ENCODE assay signal across 23 mouse cellular contexts in the genomic region with DNA sequence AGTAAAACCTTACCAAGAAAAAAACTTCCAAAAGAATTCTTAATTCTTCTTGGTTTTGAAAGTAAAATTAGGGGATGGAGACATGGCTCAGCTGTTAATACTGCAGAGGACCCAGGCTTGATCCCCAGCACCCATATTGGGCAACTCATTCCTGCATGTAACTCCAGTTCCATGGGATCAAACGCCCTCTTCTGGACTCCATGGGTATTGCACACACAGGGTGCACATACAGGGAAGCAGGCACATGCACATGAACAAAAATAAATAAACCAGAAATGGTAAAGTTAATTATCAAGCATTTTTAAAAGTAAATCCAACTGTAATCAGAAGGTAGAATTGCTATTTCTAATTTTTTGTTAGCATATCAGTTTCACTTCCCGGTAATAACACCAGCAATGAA. TPM values are rescaled to one million over a fixed set of nuclear protein-coding genes. Genes with fewer than 3 reads are reported as not detected.
DNase-seq lines count a peak whose midpoint lies in the region; ATAC-seq and TF ChIP-seq lines count a peak whose summit lies in the region.
"Had no signal": no experiment of that assay in that cellular context is flagged by ENCODE, and none has a peak within 500 bp of the region (broad histone marks: within the 10 kb centered on the region; RNA-seq: fewer than 3 reads in every experiment).

No protein-coding gene starts in this region.

- H3K4me1 ChIP-seq in heart, adult 2 months (ENCODE audit: control insufficient read depth, insufficient read depth, low read length): no peaks in the 10 kb centered on the region
- no peaks in the 10 kb centered on the region for H3K4me1 ChIP-seq in heart, embryonic 10.5 days
- H3K4me1 ChIP-seq in liver, postnatal 0 days (ENCODE audit: insufficient read depth): no peaks in the 10 kb centered on the region
- H3K4me1 ChIP-seq in forebrain, embryonic 10.5 days: no peaks in the 10 kb centered on the region
- H3K4me1 ChIP-seq: heart, embryonic 13.5 days; lung, embryonic 15.5 days; midbrain, embryonic 13.5 days; stomach, embryonic 15.5 days had no signal

- H3K4me2 ChIP-seq in liver, postnatal 0 days (ENCODE audit: low read depth, low read length): no peak overlapping the region
- H3K4me2 ChIP-seq: heart, embryonic 13.5 days; hindbrain, embryonic 14.5 days; lung, embryonic 15.5 days; midbrain, embryonic 13.5 days; stomach, embryonic 15.5 days had no signal

- peak; percentile 32 for TF ChIP-seq CTCF in heart, adult 2 months (IDR thresholded peaks at IDR 0.05)
- TF ChIP-seq CTCF in liver, postnatal 0 days (IDR thresholded peaks at IDR 0.05; ENCODE audit: low read depth): peak; percentile 38

- no peak for TF ChIP-seq POLR2A in heart, adult 2 months (IDR thresholded peaks at IDR 0.05; ENCODE audit: insufficient read depth, low read depth, low read length)

- no peak for ATAC-seq in liver, postnatal 0 days
- ATAC-seq: midbrain, embryonic 13.5 days had no signal

- no peak overlapping the region for H3K4me3 ChIP-seq in heart, adult 2 months
- no peak overlapping the region for H3K4me3 ChIP-seq in heart, embryonic 10.5 days
- H3K4me3 ChIP-seq in liver, postnatal 0 days (ENCODE audit: low read depth, low read length): no peak overlapping the region
- no peak overlapping the region for H3K4me3 ChIP-seq in forebrain, embryonic 10.5 days
- H3K4me3 ChIP-seq: gastrocnemius, adult 2 months; heart, embryonic 13.5 days; lung, embryonic 15.5 days; midbrain, embryonic 13.5 days; stomach, embryonic 15.5 days had no signal

- H3K27me3 ChIP-seq in heart, adult 2 months (ENCODE audit: control insufficient read depth, insufficient read depth, low read length): no peaks in the 10 kb centered on the region
- H3K27me3 ChIP-seq in heart, embryonic 10.5 days (ENCODE audit: insufficient read depth, poor library complexity, severe bottlenecking): no peaks in the 10 kb centered on the region
- no peaks in the 10 kb centered on the region for H3K27me3 ChIP-seq in liver, postnatal 0 days (ENCODE audit: insufficient read depth, low read length)
- H3K27me3 ChIP-seq in forebrain, embryonic 10.5 days (ENCODE audit: poor library complexity, severe bottlenecking): no peaks in the 10 kb centered on the region
- H3K27me3 ChIP-seq: heart, embryonic 13.5 days; lung, embryonic 15.5 days; midbrain, embryonic 13.5 days; stomach, embryonic 15.5 days had no signal

- no peaks in the 10 kb centered on the region for H3K36me3 ChIP-seq in heart, adult 2 months (ENCODE audit: control insufficient read depth, insufficient read depth, low read length)
- H3K36me3 ChIP-seq in heart, embryonic 10.5 days: no peaks in the 10 kb centered on the region
- no peaks in the 10 kb centered on the region for H3K36me3 ChIP-seq in liver, postnatal 0 days (replicated peaks; ENCODE audit: insufficient read depth, low read length)
- H3K36me3 ChIP-seq in forebrain, embryonic 10.5 days (replicated peaks): no peaks in the 10 kb centered on the region
- H3K36me3 ChIP-seq: G1E; heart, embryonic 13.5 days; lung, embryonic 15.5 days; midbrain, embryonic 13.5 days; stomach, embryonic 15.5 days had no signal

- WGBS in heart, adult 2 months: 64% methylated on average over 2 of the region's 2 CpGs
- 54% methylated on average over 2 of the region's 2 CpGs for WGBS in heart, embryonic 10.5 days
- WGBS in liver, postnatal 0 days (ENCODE audit: insufficient replicate concordance): 56% methylated on average over 2 of the region's 2 CpGs
- 62% methylated on average over 2 of the region's 2 CpGs for WGBS in forebrain, embryonic 10.5 days

- no peaks in the 10 kb centered on the region for H3K79me2 ChIP-seq in heart, adult 2 months (replicated peaks; ENCODE audit: control insufficient read depth, insufficient read depth, low read length)

- no peaks in the 10 kb centered on the region for H3K9me3 ChIP-seq in heart, embryonic 10.5 days
- H3K9me3 ChIP-seq in liver, postnatal 0 days (ENCODE audit: low read length): no peaks in the 10 kb centered on the region; the same call in 1 of the 2 replicates
- peaks cover 4% of the 10 kb centered on the region; the same call in 1 of the 2 replicates for H3K9me3 ChIP-seq in forebrain, embryonic 10.5 days
- H3K9me3 ChIP-seq: lung, embryonic 15.5 days; midbrain, embryonic 13.5 days; stomach, embryonic 15.5 days had no signal

- no peak overlapping the region for H3K27ac ChIP-seq in heart, adult 2 months
- H3K27ac ChIP-seq in heart, embryonic 10.5 days: no peak overlapping the region
- H3K27ac ChIP-seq in liver, postnatal 0 days (ENCODE audit: low read depth): no peak overlapping the region
- no peak overlapping the region for H3K27ac ChIP-seq in forebrain, embryonic 10.5 days
- H3K27ac ChIP-seq: gastrocnemius, adult 2 months; heart, embryonic 13.5 days; hindbrain, embryonic 14.5 days; lung, embryonic 15.5 days; midbrain, embryonic 13.5 days; stomach, embryonic 15.5 days had no signal

- TF ChIP-seq EP300 in heart, adult 2 months (IDR thresholded peaks at IDR 0.05; ENCODE audit: insufficient read depth, low read depth, low read length): no peak
- TF ChIP-seq EP300 in liver, postnatal 0 days (IDR thresholded peaks at IDR 0.05; ENCODE audit: low read depth): no peak

- no peak for DNase-seq in heart, adult 2 months
- no peak for DNase-seq in heart, embryonic 10.5 days (ENCODE audit: low spot score)
- DNase-seq in liver, postnatal 0 days: no peak
- no peak for DNase-seq in liver
- peak; percentile 35 for DNase-seq in ES-CJ7 (ENCODE audit: low read depth, low spot score)
- DNase-seq in ZHBTc4 (ENCODE audit: low read depth, low spot score): peak; percentile 52
- DNase-seq in thymus, postnatal 25 days: no peak
- DNase-seq in forebrain, embryonic 10.5 days (ENCODE audit: extremely low spot score, low spot score): no peak
- DNase-seq: adrenal gland, adult 8-10 months; cerebellum, adult 8-10 months; gastrocnemius, adult 2 months; heart, postnatal 36 days; kidney, adult 11 months; kidney, postnatal 10 days; left cerebral cortex, postnatal 4 days; right cerebral cortex, postnatal 14 days had no signal

- no peak overlapping the region for H3K9ac ChIP-seq in heart, adult 2 months (ENCODE audit: low read depth, low read length)
- H3K9ac ChIP-seq in liver, postnatal 0 days (replicated peaks): no peak overlapping the region
- H3K9ac ChIP-seq: heart, embryonic 13.5 days; hindbrain, embryonic 14.5 days; lung, embryonic 15.5 days; midbrain, embryonic 13.5 days; stomach, embryonic 15.5 days had no signal

- intact Hi-C loops in heart, adult 2 months (cut with DNase I): no loop called here

RNA-seq across cellular contexts. Expression of gene Sfr1, which starts 15.3 kb away (rescaled TPM):
- 10 to 100 TPM; 62.8 to 67.7 TPM for total RNA-seq in heart, adult 2 months (2021)
- 56.1 and 83.0 TPM in 2 replicates for polyA plus RNA-seq in heart, adult 2 months (2012; rRNA removed)
- 238 and 281 TPM in 2 replicates for polyA plus RNA-seq in heart, embryonic 10.5 days (2016; fragmentation: Nextera tagmentation; extraction: Ambion mirVana)
- 69.3 and 69.6 TPM in 2 replicates for polyA plus RNA-seq in liver, postnatal 0 days (2015; fragmentation: Nextera tagmentation; extraction: Ambion mirVana)
- polyA plus RNA-seq in forebrain, embryonic 10.5 days (2016; fragmentation: Nextera tagmentation; extraction: Ambion mirVana): 290 and 317 TPM in 2 replicates

RNA-seq across cellular contexts. Expression of gene Col17a1, which starts 24.2 kb away (rescaled TPM):
- under 1 TPM in 1 of 2 experiments, not detected in 1; 0.18 TPM for total RNA-seq in heart, adult 2 months (2021)
- 0.03 and 0.37 TPM in 2 replicates for polyA plus RNA-seq in heart, adult 2 months (2012; rRNA removed)
- polyA plus RNA-seq in heart, embryonic 10.5 days (2016; fragmentation: Nextera tagmentation; extraction: Ambion mirVana): 0.43 and 0.63 TPM in 2 replicates
- polyA plus RNA-seq in liver, postnatal 0 days (2015; fragmentation: Nextera tagmentation; extraction: Ambion mirVana): 0.11 and 0.14 TPM in 2 replicates
- polyA plus RNA-seq in forebrain, embryonic 10.5 days (2016; fragmentation: Nextera tagmentation; extraction: Ambion mirVana): 0.21 and 0.22 TPM in 2 replicates
- total RNA-seq: adrenal gland, adult 8-10 months; gastrocnemius, adult 2 months; heart, postnatal 36 days; megakaryocyte progenitor cell, adult 5-6 weeks had no signal
- polyA plus RNA-seq: G1E had no signal

Comparison
In these comparisons a context has a peak if more than half of its experiments do, and no peak if none do; other contexts are left out.
1. DNase-seq: peak in ES-CJ7 (single experiment) and ZHBTc4 (single experiment); none in heart, adult 2 months (0 of 2), heart, embryonic 10.5 days (single experiment), liver, postnatal 0 days (single experiment), liver (single experiment), thymus, postnatal 25 days (single experiment) and forebrain, embryonic 10.5 days (single experiment).